Mouse (Mus musculus) C2C12 (cell line): ENCODE measurements around the gene Mpp3. TPM values are rescaled to one million over a fixed set of nuclear protein-coding genes. Genes with fewer than 3 reads are reported as not detected.

Source experiments
- H3K27me3 ChIP-seq: one replicate; pipeline ENCODE4 v1.6.1; 2011; ENCODE audit not compliant: control insufficient read depth, insufficient read depth, insufficient read length
- H3K36me3 ChIP-seq: one replicate; pipeline ENCODE4 v1.6.1; 2011; ENCODE audit not compliant: control insufficient read depth, insufficient read depth
- H3K4me3 ChIP-seq: one replicate; pipeline ENCODE4 v1.5.1; 2011; ENCODE audit warnings: mild to moderate bottlenecking, control low read depth; ENCODE audit not compliant: poor library complexity, insufficient read depth, severe bottlenecking
- H3K79me2 ChIP-seq: one replicate; pipeline ENCODE4 v1.6.1; 2011; ENCODE audit not compliant: control insufficient read depth, insufficient read depth
- H3K79me3 ChIP-seq: one replicate; pipeline ENCODE4 v1.6.1; 2011; ENCODE audit warnings: low read depth, control low read depth
- H3ac ChIP-seq: one replicate; pipeline ENCODE3; 2011; ENCODE audit warnings: low read depth; ENCODE audit not compliant: control insufficient read depth, insufficient read length
- CEBPB ChIP-seq: IDR thresholded peaks from one replicate; pipeline ENCODE4 v1.6.1; 2011; ENCODE audit warnings: low read depth, mild to moderate bottlenecking, control low read depth, moderate library complexity
- CTCF ChIP-seq: IDR thresholded peaks from one replicate; pipeline ENCODE4 v1.5.1; 2011; ENCODE audit not compliant: control insufficient read depth, insufficient read depth, insufficient read length
- FOSL1 ChIP-seq: IDR thresholded peaks from one replicate; pipeline ENCODE4 v1.8.0; 2011; ENCODE audit warnings: mild to moderate bottlenecking, low read length; ENCODE audit not compliant: poor library complexity, insufficient read depth, severe bottlenecking
- MAX ChIP-seq: IDR thresholded peaks from one replicate; pipeline ENCODE4 v1.6.1; 2011; ENCODE audit warnings: mild to moderate bottlenecking, control low read depth
- MYOD1 ChIP-seq: IDR thresholded peaks from one replicate; pipeline ENCODE4 v1.6.1; 2011; ENCODE audit warnings: low read depth; ENCODE audit not compliant: control insufficient read depth, insufficient read length
- MYOG ChIP-seq: IDR thresholded peaks from one replicate; pipeline ENCODE4 v1.6.1; 2011; ENCODE audit not compliant: control insufficient read depth, insufficient read length; ENCODE audit errors: extremely low read depth
- USF1 ChIP-seq: IDR thresholded peaks from one replicate; pipeline ENCODE4 v1.6.1; 2011; ENCODE audit warnings: low read depth, mild to moderate bottlenecking, control low read depth, moderate library complexity
- polyA plus RNA-seq: library from polyadenylated mRNA; unstranded; fragments of >200 nt; fragmentation: generic; extraction: Trizol; gene quantifications from one replicate; pipeline ENCODE4 v1.2.1, GENCODE M21; 2012; ENCODE audit warnings: missing spikeins

Gene Mpp3
- polyA plus RNA-seq, 1 experiment = 0.14 TPM

- Histone ChIP-seq H3ac (no peak overlapping the region), H3K79me3 (no peaks in the 10 kb centered on the region), H3K36me3 (no peaks in the 10 kb centered on the region), H3K4me3 (no peak overlapping the region), H3K79me2 (no peaks in the 10 kb centered on the region), H3K27me3 (peaks cover 73% of the 10 kb centered on the region)
- TF ChIP-seq MAX (no peak), CEBPB (no peak), MYOD1 (no peak), USF1 (no peak), FOSL1 (no peak), MYOG (no peak), CTCF (no peak)
These were observed 62.7 kb downstream of the Mpp3 start for GRCm38 (mm10) chr11:101965553-101965952.

- Histone ChIP-seq H3K36me3 (no peaks in the 10 kb centered on the region), H3K79me2 (no peaks in the 10 kb centered on the region), H3K79me3 (no peaks in the 10 kb centered on the region), H3K4me3 (no peak overlapping the region), H3ac (no peak overlapping the region), H3K27me3 (peaks cover 76% of the 10 kb centered on the region)
- TF ChIP-seq MYOD1 (no peak), CTCF (no peak), CEBPB (no peak), MYOG (no peak), FOSL1 (no peak), MAX (no peak), USF1 (no peak)
These were observed 63.6 kb downstream of the Mpp3 start for GRCm38 (mm10) chr11:101964647-101965046.

- H3K36me3 ChIP-seq = no peaks in the 10 kb centered on the region
- TF ChIP-seq USF1 (no peak), MYOG (no peak), FOSL1 (no peak), MYOD1 (no peak), CTCF (no peak), MAX (no peak), CEBPB (no peak)
- no peak overlapping the region for H3ac ChIP-seq
- no peaks in the 10 kb centered on the region for H3K79me3 ChIP-seq
- H3K79me2 ChIP-seq = no peaks in the 10 kb centered on the region
- peaks cover 84% of the 10 kb centered on the region for H3K27me3 ChIP-seq
- no peak overlapping the region for H3K4me3 ChIP-seq
These were observed 64.6 kb downstream of the Mpp3 start for GRCm38 (mm10) chr11:101963473-101964291.

GRCm38 (mm10) chr11:101963043-101963442 lies 65.2 kb downstream of the Mpp3 start:
- Histone ChIP-seq H3ac (no peak overlapping the region), H3K27me3 (peaks cover 86% of the 10 kb centered on the region), H3K79me3 (no peaks in the 10 kb centered on the region), H3K4me3 (no peak overlapping the region), H3K36me3 (no peaks in the 10 kb centered on the region), H3K79me2 (no peaks in the 10 kb centered on the region)
- TF ChIP-seq USF1 = no peak

GRCm38 (mm10) chr11:101957476-101957875 lies 70.8 kb downstream of the Mpp3 start:
- H3ac ChIP-seq = no peak overlapping the region
- peaks cover 69% of the 10 kb centered on the region for H3K27me3 ChIP-seq
- no peaks in the 10 kb centered on the region for H3K79me3 ChIP-seq
- no peak overlapping the region for H3K4me3 ChIP-seq
- H3K36me3 ChIP-seq = no peaks in the 10 kb centered on the region
- no peak for TF ChIP-seq CEBPB
- no peak for TF ChIP-seq MYOD1
- TF ChIP-seq FOSL1 = no peak
- TF ChIP-seq USF1 = no peak
- no peak for TF ChIP-seq CTCF
- no peak for TF ChIP-seq MYOG
- H3K79me2 ChIP-seq = no peaks in the 10 kb centered on the region

- Histone ChIP-seq H3K79me3 (no peaks in the 10 kb centered on the region), H3K79me2 (no peaks in the 10 kb centered on the region), H3K27me3 (peaks cover 75% of the 10 kb centered on the region), H3ac (no peak overlapping the region), H3K4me3 (no peak overlapping the region), H3K36me3 (no peaks in the 10 kb centered on the region)
- TF ChIP-seq FOSL1 = no peak
- TF ChIP-seq MYOD1 = no peak
- no peak for TF ChIP-seq CEBPB
- no peak for TF ChIP-seq CTCF
- TF ChIP-seq MAX = no peak
- TF ChIP-seq USF1 = no peak
- TF ChIP-seq MYOG = no peak
These were observed 74.8 kb downstream of the Mpp3 start for GRCm38 (mm10) chr11:101953441-101953840.
